8 mouse cellular contexts compared by ENCODE assay signal in genomic region chr9:60951071-60951561, GRCm38 (mm10).
DNase-seq lines count a peak whose midpoint lies in the region; ATAC-seq and TF ChIP-seq lines count a peak whose summit lies in the region.

No protein-coding gene starts in this region.

- TF ChIP-seq POLR2A in lung, adult 2 months (IDR thresholded peaks at IDR 0.05; ENCODE audit: borderline replicate concordance, extremely low read depth, low read depth, low read length), result no peak

- H3K4me2 ChIP-seq in lung, embryonic 14.5 days, result 0 out of 2 replicates have a peak overlapping the region, but pooled peaks have one; percentile 4
- no peak overlapping the region for H3K4me2 ChIP-seq in hindbrain, postnatal 0 days (ENCODE audit: low read depth, low read length)

- no peaks in the 10 kb centered on the region for H3K9me3 ChIP-seq in lung, embryonic 14.5 days (ENCODE audit: low read depth, low read length)
- no peaks in the 10 kb centered on the region for H3K9me3 ChIP-seq in embryonic facial prominence, embryonic 10.5 days
- no peaks in the 10 kb centered on the region for H3K9me3 ChIP-seq in hindbrain, postnatal 0 days (ENCODE audit: low read length)

- DNase-seq in lung, embryonic 14.5 days, result peak; percentile 94
- DNase-seq in lung, adult 2 months, result no peak
- peak; percentile 58 for DNase-seq in embryonic facial prominence, embryonic 10.5 days (ENCODE audit: low spot score)
- peak; percentile 85 for DNase-seq in hindbrain, postnatal 0 days (ENCODE audit: low spot score)
- DNase-seq in lung, postnatal 14 days, result peak; percentile 50
- no peak for DNase-seq in thymus, postnatal 14 days
- DNase-seq in thymus, postnatal 0 days (ENCODE audit: low spot score), result no peak

- peak overlapping the region; percentile 89 for H3K27ac ChIP-seq in lung, embryonic 14.5 days (ENCODE audit: low read depth)
- H3K27ac ChIP-seq in embryonic facial prominence, embryonic 10.5 days (replicated peaks), result peak overlapping the region; percentile 73
- H3K27ac ChIP-seq in hindbrain, postnatal 0 days, result 0 out of 2 replicates have a peak overlapping the region, but pooled peaks have one; percentile 26

- TF ChIP-seq CTCF in lung, embryonic 14.5 days (IDR thresholded peaks at IDR 0.05; ENCODE audit: low read depth), result no peak
- no peak for TF ChIP-seq CTCF in lung, adult 2 months (IDR thresholded peaks at IDR 0.05; ENCODE audit: insufficient read depth, low read length)
- no peak for TF ChIP-seq CTCF in hindbrain, postnatal 0 days (IDR thresholded peaks at IDR 0.05; ENCODE audit: low read depth)

- H3K4me1 ChIP-seq in lung, embryonic 14.5 days (ENCODE audit: insufficient read depth), result peaks cover 14% of the 10 kb centered on the region
- no peaks in the 10 kb centered on the region for H3K4me1 ChIP-seq in lung, adult 2 months (ENCODE audit: control insufficient read depth, insufficient read depth, low read length)
- peaks cover 48% of the 10 kb centered on the region for H3K4me1 ChIP-seq in embryonic facial prominence, embryonic 10.5 days
- peaks cover 14% of the 10 kb centered on the region for H3K4me1 ChIP-seq in hindbrain, postnatal 0 days (ENCODE audit: insufficient read depth, low read length)

- no peaks in the 10 kb centered on the region for H3K27me3 ChIP-seq in lung, embryonic 14.5 days (ENCODE audit: insufficient read depth, low read length)
- peaks cover 32% of the 10 kb centered on the region for H3K27me3 ChIP-seq in embryonic facial prominence, embryonic 10.5 days (replicated peaks; ENCODE audit: low read depth, poor library complexity, severe bottlenecking)
- H3K27me3 ChIP-seq in hindbrain, postnatal 0 days (ENCODE audit: insufficient read depth, low read length), result no peaks in the 10 kb centered on the region

- H3K36me3 ChIP-seq in lung, embryonic 14.5 days (ENCODE audit: insufficient read depth), result no peaks in the 10 kb centered on the region
- H3K36me3 ChIP-seq in embryonic facial prominence, embryonic 10.5 days (replicated peaks), result no peaks in the 10 kb centered on the region
- no peaks in the 10 kb centered on the region for H3K36me3 ChIP-seq in hindbrain, postnatal 0 days (ENCODE audit: insufficient read depth, low read length)

- H3K4me3 ChIP-seq in lung, embryonic 14.5 days (ENCODE audit: low read depth, low read length), result no peak overlapping the region
- no peak overlapping the region for H3K4me3 ChIP-seq in lung, adult 2 months (replicated peaks; ENCODE audit: extremely low read depth, low read depth, low read length)
- no peak overlapping the region for H3K4me3 ChIP-seq in embryonic facial prominence, embryonic 10.5 days
- no peak overlapping the region for H3K4me3 ChIP-seq in hindbrain, postnatal 0 days (ENCODE audit: low read length)

- 12% methylated on average over 10 of the region's 10 CpGs for WGBS in lung, embryonic 14.5 days
- 30% methylated on average over 10 of the region's 10 CpGs for WGBS in lung, adult 2 months
- 17% methylated on average over 10 of the region's 10 CpGs for WGBS in embryonic facial prominence, embryonic 10.5 days
- WGBS in hindbrain, postnatal 0 days, result 13% methylated on average over 10 of the region's 10 CpGs

- ATAC-seq in lung, embryonic 14.5 days (ENCODE audit: insufficient read depth), result peak; percentile 90
- ATAC-seq in hindbrain, postnatal 0 days, result peak; percentile 69
- no peak for ATAC-seq in inflammation-experienced regulatory T-cells, adult 6 months

- H3K9ac ChIP-seq in lung, embryonic 14.5 days, result peak overlapping the region; percentile 18; the same call in 1 of the 2 replicates
- H3K9ac ChIP-seq in hindbrain, postnatal 0 days (replicated peaks; ENCODE audit: low read length), result no peak overlapping the region

Comparison
In these comparisons a context has a peak if more than half of its experiments do, and no peak if none do; other contexts are left out.
1. DNase-seq: peak in lung, embryonic 14.5 days (single experiment), embryonic facial prominence, embryonic 10.5 days (single experiment), hindbrain, postnatal 0 days (single experiment) and lung, postnatal 14 days (single experiment); none in lung, adult 2 months (single experiment), thymus, postnatal 14 days (single experiment) and thymus, postnatal 0 days (single experiment).
2. H3K27ac ChIP-seq: peak in every context shown above with its lines; median percentile 89 in lung, embryonic 14.5 days; 73 in embryonic facial prominence, embryonic 10.5 days; 26 in hindbrain, postnatal 0 days.